In genomic region chr3:108186098-108187047, GRCm38 (mm10) we compare ENCODE assay signal across 7 mouse cellular contexts. TPM values are rescaled to one million over a fixed set of nuclear protein-coding genes. Genes with fewer than 3 reads are reported as not detected.
DNase-seq lines count a peak whose midpoint lies in the region; ATAC-seq and TF ChIP-seq lines count a peak whose summit lies in the region.

TSS of gene Amigo1 (plus strand) at chr3:108186335.

- peak within 1 kb of the TSS; percentile 73 for H3K4me3 ChIP-seq in ES-Bruce4 (ENCODE audit: low read depth, low read length)
- peak within 1 kb of the TSS; percentile 76 for H3K4me3 ChIP-seq in embryonic facial prominence, embryonic 12.5 days
- peak within 1 kb of the TSS; percentile 74 for H3K4me3 ChIP-seq in heart, embryonic 11.5 days (ENCODE audit: low read depth, low read length)
- H3K4me3 ChIP-seq in neural tube, embryonic 13.5 days = peak within 1 kb of the TSS; percentile 80

- H3K27ac ChIP-seq in ES-Bruce4 (ENCODE audit: insufficient read depth, low read length) = no peak within 1 kb of the TSS
- no peak within 1 kb of the TSS for H3K27ac ChIP-seq in embryonic facial prominence, embryonic 12.5 days
- no peak within 1 kb of the TSS for H3K27ac ChIP-seq in heart, embryonic 11.5 days (ENCODE audit: low read depth, low read length)
- H3K27ac ChIP-seq in neural tube, embryonic 13.5 days (replicated peaks) = peak within 1 kb of the TSS; percentile 81

- no peaks in the 10 kb centered on the region for H3K27me3 ChIP-seq in ES-Bruce4 (ENCODE audit: control insufficient read depth, insufficient read depth, low read length, poor library complexity, severe bottlenecking)
- peaks cover 20% of the 10 kb centered on the region for H3K27me3 ChIP-seq in embryonic facial prominence, embryonic 12.5 days
- peaks cover 21% of the 10 kb centered on the region for H3K27me3 ChIP-seq in heart, embryonic 11.5 days (ENCODE audit: control insufficient read depth, insufficient read depth, low read length)
- H3K27me3 ChIP-seq in neural tube, embryonic 13.5 days = peaks cover 6% of the 10 kb centered on the region; the same call in 1 of the 2 replicates

- H3K9ac ChIP-seq in ES-Bruce4 (ENCODE audit: low read depth, poor library complexity, severe bottlenecking) = peak within 1 kb of the TSS; percentile 75
- peak within 1 kb of the TSS; percentile 72 for H3K9ac ChIP-seq in embryonic facial prominence, embryonic 12.5 days
- peak within 1 kb of the TSS; percentile 80 for H3K9ac ChIP-seq in heart, embryonic 11.5 days (ENCODE audit: low read depth, low read length)
- H3K9ac ChIP-seq in neural tube, embryonic 13.5 days = peak within 1 kb of the TSS; percentile 91

- TF ChIP-seq EP300 in ES-Bruce4 (IDR thresholded peaks at IDR 0.05; ENCODE audit: insufficient read depth, low read depth, low read length) = no peak

- H3K4me2 ChIP-seq in embryonic facial prominence, embryonic 12.5 days (replicated peaks) = peak within 1 kb of the TSS; percentile 75
- peak within 1 kb of the TSS; percentile 88 for H3K4me2 ChIP-seq in heart, embryonic 11.5 days
- peak within 1 kb of the TSS; percentile 90 for H3K4me2 ChIP-seq in neural tube, embryonic 13.5 days

- peak; percentile 78 for ATAC-seq in embryonic facial prominence, embryonic 12.5 days (ENCODE audit: insufficient number of reproducible peaks, insufficient read depth, low FRiP score, low TSS enrichment)
- peak; percentile 53 for ATAC-seq in heart, embryonic 11.5 days (replicated peaks; ENCODE audit: insufficient number of reproducible peaks, low FRiP score, low TSS enrichment)
- ATAC-seq in neural tube, embryonic 13.5 days (ENCODE audit: low read depth) = peak; percentile 74

- TF ChIP-seq CTCF in ES-Bruce4 (IDR thresholded peaks at IDR 0.05; ENCODE audit: low read depth, low read length) = no peak

- H3K9me3 ChIP-seq in ES-Bruce4 (replicated peaks; ENCODE audit: control insufficient read depth, insufficient read depth, low read length, poor library complexity, severe bottlenecking) = no peaks in the 10 kb centered on the region
- H3K9me3 ChIP-seq in embryonic facial prominence, embryonic 12.5 days = no peaks in the 10 kb centered on the region
- no peaks in the 10 kb centered on the region for H3K9me3 ChIP-seq in heart, embryonic 11.5 days (replicated peaks; ENCODE audit: control insufficient read depth, low read length)
- H3K9me3 ChIP-seq in neural tube, embryonic 13.5 days = no peaks in the 10 kb centered on the region

- 2% methylated on average over 96 of the region's 100 CpGs for WGBS in embryonic facial prominence, embryonic 12.5 days
- WGBS in heart, embryonic 11.5 days (ENCODE audit: insufficient replicate concordance) = 1% methylated on average over 69 of the region's 100 CpGs
- WGBS in neural tube, embryonic 13.5 days = under 1% methylated on average over 83 of the region's 100 CpGs

- peak; percentile 74 to 91 for DNase-seq in adrenal gland, adult (ENCODE audit: inconsistent age in 2 of 2, low spot score in 1 of 2)
- peak; percentile 79 for DNase-seq in kidney, postnatal 10 days
- DNase-seq in lung, adult 18-20 months = peak; percentile 44

- no peaks in the 10 kb centered on the region for H3K36me3 ChIP-seq in ES-Bruce4 (ENCODE audit: control insufficient read depth, insufficient read depth, low read length, poor library complexity, severe bottlenecking)
- H3K36me3 ChIP-seq in embryonic facial prominence, embryonic 12.5 days = no peaks in the 10 kb centered on the region
- no peaks in the 10 kb centered on the region for H3K36me3 ChIP-seq in heart, embryonic 11.5 days (ENCODE audit: control insufficient read depth, insufficient read depth, low read length)
- peaks cover 18% of the 10 kb centered on the region for H3K36me3 ChIP-seq in neural tube, embryonic 13.5 days

- H3K4me1 ChIP-seq in ES-Bruce4 (ENCODE audit: control insufficient read depth, insufficient read depth, low read length) = no peaks in the 10 kb centered on the region
- H3K4me1 ChIP-seq in embryonic facial prominence, embryonic 12.5 days = peaks cover 10% of the 10 kb centered on the region; the same call in 1 of the 2 replicates
- peaks cover 7% of the 10 kb centered on the region; the same call in 1 of the 2 replicates for H3K4me1 ChIP-seq in heart, embryonic 11.5 days (ENCODE audit: control insufficient read depth, insufficient read depth, low read length)
- peaks cover 59% of the 10 kb centered on the region for H3K4me1 ChIP-seq in neural tube, embryonic 13.5 days (replicated peaks)

- TF ChIP-seq POLR2A in ES-Bruce4 (IDR thresholded peaks at IDR 0.05; ENCODE audit: insufficient read depth, low read length) = no peak

RNA-seq across cellular contexts. Expression of gene Amigo1, which starts in this region (rescaled TPM):
- polyA plus RNA-seq in ES-Bruce4 (2011; ENCODE audit: insufficient read depth, insufficient read length, low read depth, missing spikeins) = 4.9 and 5.6 TPM in 2 replicates
- polyA plus RNA-seq in embryonic facial prominence, embryonic 12.5 days (2016; fragmentation: Nextera tagmentation; extraction: Ambion mirVana) = 7.9 and 8.5 TPM in 2 replicates
- polyA plus RNA-seq in heart, embryonic 11.5 days (2014; fragmentation: Nextera tagmentation; extraction: Ambion mirVana) = 1.3 and 1.9 TPM in 2 replicates
- polyA plus RNA-seq in neural tube, embryonic 13.5 days (2015; fragmentation: Nextera tagmentation; extraction: Ambion mirVana) = 16.6 and 21.9 TPM in 2 replicates
